Mouse (Mus musculus) MEL (cell line): ENCODE results near the gene Tcap.

ENCODE experiments used
- MAX ChIP-seq: IDR thresholded peaks from 2 replicates; pipeline ENCODE4 v1.6.1; 2011; ENCODE audit warnings: low read length, improper control_type of control experiment
- NRF1 ChIP-seq: IDR thresholded peaks from 2 replicates; pipeline ENCODE4 v1.6.1; 2014; ENCODE audit warnings: low read depth, mild to moderate bottlenecking, inconsistent platforms, low read length, improper control_type of control experiment, moderate library complexity; ENCODE audit not compliant: poor library complexity, insufficient read depth, severe bottlenecking
- POLR2AphosphoS2 ChIP-seq: IDR thresholded peaks from 2 replicates; pipeline ENCODE4 v1.6.1; 2011; ENCODE audit warnings: low read length, improper control_type of control experiment
- UBTF ChIP-seq: IDR thresholded peaks from 2 replicates; pipeline ENCODE4 v1.6.1; 2012; ENCODE audit warnings: low read depth, mild to moderate bottlenecking, inconsistent platforms, low read length, improper control_type of control experiment, moderate library complexity, borderline replicate concordance; ENCODE audit not compliant: insufficient read depth

DNA sequence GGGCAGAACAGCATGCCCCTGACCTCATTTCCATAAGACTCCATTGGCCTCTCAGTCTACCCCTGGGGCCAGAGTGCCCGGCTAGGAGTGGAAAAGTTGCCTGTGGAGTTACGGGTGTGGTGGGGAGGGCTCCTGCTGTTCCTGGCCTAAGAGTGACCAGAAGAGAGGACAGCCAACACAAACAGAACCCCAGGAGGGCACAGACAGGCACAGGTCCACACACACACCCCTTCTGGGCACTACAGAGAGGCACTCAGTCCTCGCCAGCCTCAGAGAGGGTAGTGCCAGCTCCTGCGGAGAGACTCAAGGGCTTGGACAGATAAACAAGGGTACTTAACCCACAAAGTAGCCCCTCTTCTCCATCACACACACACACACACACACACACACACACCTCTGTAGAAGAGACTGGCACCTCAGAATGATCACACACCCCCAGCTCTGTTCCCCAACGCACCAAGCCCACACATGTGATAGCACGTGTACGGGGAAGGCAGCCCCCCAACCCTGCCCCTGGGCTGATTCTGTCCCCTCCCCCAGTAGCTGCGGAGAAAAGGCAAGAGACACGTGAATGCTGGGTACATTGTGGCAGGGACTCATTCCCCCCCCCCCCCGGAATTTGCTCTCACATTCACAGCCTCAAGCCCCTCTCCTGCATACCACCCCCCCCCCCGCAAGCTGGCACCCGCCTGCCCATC, 36.1 kb upstream of the Tcap start:
- TF ChIP-seq UBTF, result no peak
- TF ChIP-seq POLR2AphosphoS2, result no peak
- TF ChIP-seq NRF1, result no peak
- no peak; the same call in 1 of the 2 replicates for TF ChIP-seq MAX
